Mouse (Mus musculus) kidney, embryonic 14.5 days (tissue): ENCODE data around the gene Grb7. TPM values are rescaled to one million over a fixed set of nuclear protein-coding genes. Genes with fewer than 3 reads are reported as not detected.

ENCODE experiments used
- ATAC-seq: fragments of 200-750 bp; cut with Nextera tagmentation; 2 replicates; pipeline ENCODE4 v1.8.0; 2017; ENCODE audit warnings: moderate number of reproducible peaks, mild to moderate bottlenecking, moderate TSS enrichment, moderate library complexity; ENCODE audit not compliant: low FRiP score, low TSS enrichment
- H3K27ac ChIP-seq: fragments of 300-500 bp; sonication (generic); 2 replicates; pipeline ENCODE4 v1.5.1; 2014; ENCODE audit warnings: low read depth, mild to moderate bottlenecking, low read length, moderate library complexity, mixed read lengths
- H3K27me3 ChIP-seq: fragments of 300-500 bp; sonication (generic); 2 replicates; pipeline ENCODE4 v1.6.1; 2014; ENCODE audit warnings: mild to moderate bottlenecking, low read length; ENCODE audit not compliant: control insufficient read depth, insufficient read depth
- H3K36me3 ChIP-seq: fragments of 300-500 bp; sonication (generic); 2 replicates; pipeline ENCODE4 v1.6.1; 2014; ENCODE audit warnings: low read length, mixed read lengths; ENCODE audit not compliant: control insufficient read depth, insufficient read depth
- H3K4me1 ChIP-seq: fragments of 300-500 bp; sonication (generic); 2 replicates; pipeline ENCODE4 v1.6.1; 2014; ENCODE audit warnings: low read length, mixed read lengths; ENCODE audit not compliant: control insufficient read depth, insufficient read depth
- H3K4me2 ChIP-seq: fragments of 300-500 bp; sonication (generic); replicated peaks from 2 replicates; pipeline ENCODE4 v1.6.1; 2014; ENCODE audit warnings: low read depth, mild to moderate bottlenecking, low read length
- H3K4me3 ChIP-seq: fragments of 300-500 bp; sonication (generic); 2 replicates; pipeline ENCODE4 v1.5.1; 2014; ENCODE audit warnings: mild to moderate bottlenecking, low read length
- H3K9ac ChIP-seq: fragments of 300-500 bp; sonication (generic); 2 replicates; pipeline ENCODE4 v1.6.1; 2014; ENCODE audit warnings: low read depth, mild to moderate bottlenecking, low read length, moderate library complexity
- H3K9me3 ChIP-seq: fragments of 300-500 bp; sonication (generic); 2 replicates; pipeline ENCODE4 v1.6.1; 2016; ENCODE audit warnings: low read length; ENCODE audit not compliant: control insufficient read depth
- WGBS: fragments of 180-500 bp; shearing (Covaris S2); extraction: QIAGEN DNeasy Blood & Tissue Kit; methylation state at CpG from one replicate; pipeline ENCODE4 v1.1.7; 2014; 5-methylcytosine and 5-hydroxymethylcytosine counted together
- polyA plus RNA-seq: library from polyadenylated mRNA; unstranded; fragments of >200 nt; fragmentation: Nextera tagmentation; extraction: Ambion mirVana; gene quantifications from 2 replicates; pipeline ENCODE4 v1.2.1, GENCODE M21; 2014

Gene Grb7
- polyA plus RNA-seq, 1 experiment from 2014 or later: 66.8 TPM

DNA sequence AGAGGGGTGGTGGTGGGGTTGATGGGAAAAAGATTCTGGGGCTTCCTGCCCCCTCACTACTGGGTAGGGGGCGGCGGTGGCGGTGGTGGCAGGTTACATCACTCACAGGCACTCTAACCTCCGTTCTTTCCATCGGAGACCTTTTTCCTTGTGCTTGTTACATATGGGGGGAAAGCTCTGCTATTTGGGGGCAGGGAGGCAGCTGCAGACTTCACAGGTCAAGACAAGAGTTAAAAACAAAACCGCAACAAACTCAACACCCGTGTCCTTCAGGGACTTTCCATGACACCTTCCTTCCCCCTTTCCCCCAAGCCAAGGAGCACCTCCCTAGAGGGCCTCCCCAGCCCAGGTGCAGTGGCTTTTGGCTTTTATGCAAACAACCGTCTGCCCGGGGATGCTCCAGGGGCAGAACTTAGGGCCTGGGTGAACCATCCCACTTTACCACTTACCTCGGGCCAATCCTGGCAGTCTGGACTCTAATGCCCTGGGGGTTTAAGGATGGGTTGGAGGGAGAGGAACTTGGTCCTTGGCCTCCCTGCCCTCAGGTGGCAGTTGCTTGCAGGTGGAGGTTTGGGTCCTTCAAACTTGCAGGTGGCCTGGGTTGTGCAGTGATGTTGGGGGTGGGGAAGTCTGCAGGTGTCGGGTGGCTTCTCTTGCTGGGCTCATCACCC, 13.0 kb downstream of the Grb7 start:
- H3K9me3 ChIP-seq: no peaks in the 10 kb centered on the region
- 18% methylated on average over 11 of the region's 11 CpGs for WGBS
- no peak overlapping the region for H3K4me2 ChIP-seq
- H3K36me3 ChIP-seq: peaks cover 9% of the 10 kb centered on the region; the same call in 1 of the 2 replicates
- 0 out of 2 replicates have a peak, but pooled peaks cover 7% of the 10 kb centered on the region for H3K4me1 ChIP-seq
- H3K9ac ChIP-seq: no peak overlapping the region
- no peak overlapping the region for H3K4me3 ChIP-seq
- H3K27me3 ChIP-seq: peaks cover 30% of the 10 kb centered on the region
- ATAC-seq: no peak
- H3K27ac ChIP-seq: no peak overlapping the region

DNA sequence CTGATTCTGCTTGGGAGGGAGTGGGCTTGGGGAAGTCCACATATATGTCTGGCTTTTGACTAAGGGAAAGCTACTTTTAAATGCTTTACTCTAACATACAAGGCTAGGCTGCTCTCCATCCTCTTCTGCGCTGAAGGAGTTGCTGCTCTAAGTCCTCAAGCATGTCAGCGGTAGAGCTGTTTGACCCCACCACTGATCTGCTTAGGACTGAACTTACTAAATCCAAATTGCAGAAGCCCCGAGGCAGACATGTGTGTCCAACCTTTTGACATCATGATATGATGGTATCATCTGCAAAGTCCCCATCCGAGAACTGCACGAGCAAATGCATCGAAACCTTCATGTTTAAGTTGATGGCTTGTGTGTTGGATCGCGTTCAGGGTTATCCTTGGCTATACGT, 13.7 kb downstream of the Grb7 start:
- no peak for ATAC-seq
- Histone ChIP-seq H3K27ac (no peak overlapping the region), H3K9ac (no peak overlapping the region), H3K4me1 (0 out of 2 replicates have a peak, but pooled peaks cover 7% of the 10 kb centered on the region), H3K4me2 (no peak overlapping the region), H3K27me3 (peaks cover 30% of the 10 kb centered on the region), H3K36me3 (peaks cover 2% of the 10 kb centered on the region; the same call in 1 of the 2 replicates), H3K9me3 (no peaks in the 10 kb centered on the region), H3K4me3 (no peak overlapping the region)
- 87% methylated on average over 9 of the region's 9 CpGs for WGBS

DNA sequence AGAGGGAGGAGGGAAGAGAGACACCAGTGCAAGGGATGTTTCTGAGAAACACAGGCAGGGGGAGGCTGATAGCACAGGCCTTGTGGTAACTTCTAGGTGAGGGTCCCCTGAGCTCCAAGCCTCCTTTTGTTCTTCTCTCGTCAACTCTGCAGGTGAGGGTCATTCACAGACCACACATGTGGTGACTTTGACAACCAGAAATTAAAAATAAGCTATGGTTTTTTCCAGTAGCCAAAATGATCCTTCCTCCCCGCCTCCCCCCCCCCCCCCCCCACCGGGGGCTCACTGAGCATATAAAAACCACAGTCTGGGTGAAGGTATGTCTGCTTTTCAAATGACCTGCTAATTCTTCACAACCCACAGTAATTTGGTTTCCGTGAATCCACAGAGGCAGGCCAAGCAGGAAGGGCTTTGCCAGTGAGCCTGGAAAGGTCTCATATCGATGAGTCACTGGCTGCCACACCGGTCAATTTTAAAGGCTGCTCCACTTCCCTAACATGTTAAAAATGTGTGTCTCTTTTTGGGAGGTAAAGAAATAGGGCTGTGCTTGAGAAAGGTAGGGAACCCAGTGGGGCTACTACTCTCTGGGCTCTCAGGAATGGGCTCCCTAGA, 15.0 kb downstream of the Grb7 start:
- Histone ChIP-seq H3K27me3 (peaks cover 27% of the 10 kb centered on the region), H3K36me3 (no peaks in the 10 kb centered on the region), H3K9me3 (no peaks in the 10 kb centered on the region), H3K27ac (no peak overlapping the region), H3K4me2 (no peak overlapping the region), H3K4me1 (0 out of 2 replicates have a peak, but pooled peaks cover 7% of the 10 kb centered on the region), H3K4me3 (no peak overlapping the region), H3K9ac (no peak overlapping the region)
- ATAC-seq: no peak
- 64% methylated on average over 6 of the region's 6 CpGs for WGBS

GRCm38 (mm10) chr11:98462255-98462654, 16.1 kb downstream of the Grb7 start:
- Histone ChIP-seq H3K4me2 (no peak overlapping the region), H3K9ac (no peak overlapping the region), H3K36me3 (no peaks in the 10 kb centered on the region), H3K27me3 (peaks cover 27% of the 10 kb centered on the region), H3K4me1 (0 out of 2 replicates have a peak, but pooled peaks cover 7% of the 10 kb centered on the region), H3K27ac (no peak overlapping the region), H3K9me3 (no peaks in the 10 kb centered on the region), H3K4me3 (no peak overlapping the region)
- WGBS: 96% methylated on average over 6 of the region's 6 CpGs
- ATAC-seq: no peak

DNA sequence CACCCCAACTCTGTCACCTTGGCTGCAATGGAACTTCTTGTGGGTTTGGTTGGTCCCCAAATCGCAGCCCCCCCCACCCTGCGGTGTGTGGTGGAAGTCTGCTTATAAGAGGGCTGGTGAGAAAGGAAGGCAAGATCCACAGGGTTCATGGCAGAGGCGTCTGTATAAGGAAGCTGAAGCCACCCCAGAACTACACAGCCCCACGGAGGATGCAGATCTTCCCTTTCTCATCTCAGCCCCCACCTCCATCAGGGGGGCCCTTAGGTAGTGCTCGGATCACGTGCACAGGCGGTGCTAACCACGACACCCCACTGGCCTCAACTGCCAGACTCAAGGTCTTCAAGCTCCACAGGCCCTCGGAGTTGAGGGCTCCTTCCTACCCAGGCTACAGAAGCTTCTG, 17.7 kb downstream of the Grb7 start:
- no peak overlapping the region for H3K4me3 ChIP-seq
- H3K4me2 ChIP-seq: no peak overlapping the region
- no peak for ATAC-seq
- no peaks in the 10 kb centered on the region for H3K4me1 ChIP-seq
- H3K27ac ChIP-seq: no peak overlapping the region
- H3K27me3 ChIP-seq: peaks cover 15% of the 10 kb centered on the region
- no peak overlapping the region for H3K9ac ChIP-seq
- H3K36me3 ChIP-seq: no peaks in the 10 kb centered on the region
- 84% methylated on average over 9 of the region's 9 CpGs for WGBS
- H3K9me3 ChIP-seq: no peaks in the 10 kb centered on the region

- H3K4me1 ChIP-seq: 0 out of 2 replicates have a peak, but pooled peaks cover 2% of the 10 kb centered on the region
- no peaks in the 10 kb centered on the region for H3K36me3 ChIP-seq
- ATAC-seq: no peak
- H3K27me3 ChIP-seq: peaks cover 9% of the 10 kb centered on the region
- WGBS: 80% methylated on average over 6 of the region's 6 CpGs
- H3K9ac ChIP-seq: no peak overlapping the region
- no peak overlapping the region for H3K4me2 ChIP-seq
- no peak overlapping the region for H3K4me3 ChIP-seq
- no peaks in the 10 kb centered on the region for H3K9me3 ChIP-seq
- no peak overlapping the region for H3K27ac ChIP-seq
Measured at GRCm38 (mm10) chr11:98464516-98464915, 18.3 kb downstream of the Grb7 start.

GRCm38 (mm10) chr11:98469761-98470714, 23.8 kb downstream of the Grb7 start:
- H3K4me2 ChIP-seq: no peak overlapping the region

DNA sequence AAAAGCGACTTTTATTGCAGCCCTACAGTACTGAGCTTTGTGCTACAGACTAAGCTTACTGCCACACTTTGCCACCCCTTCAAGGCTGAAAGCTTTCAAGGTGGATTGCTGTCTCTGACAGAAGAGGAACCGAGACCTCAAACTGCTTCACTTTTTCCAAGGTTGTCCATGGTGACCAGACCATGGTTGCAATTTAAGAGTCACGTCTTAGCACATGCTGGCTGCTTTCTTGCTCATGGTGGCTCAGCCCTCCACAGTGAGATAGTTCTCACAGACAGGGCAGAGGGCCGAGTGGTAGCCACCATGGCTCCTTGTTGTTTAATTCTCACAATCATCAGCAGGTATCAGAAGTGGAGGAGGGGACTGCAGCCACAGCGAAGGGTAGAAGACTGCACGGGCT, 24.6 kb downstream of the Grb7 start:
- Histone ChIP-seq H3K27ac (peak overlapping the region; percentile 79), H3K4me2 (no peak overlapping the region), H3K9ac (no peak overlapping the region), H3K9me3 (no peaks in the 10 kb centered on the region), H3K4me3 (no peak overlapping the region), H3K4me1 (0 out of 2 replicates have a peak, but pooled peaks cover 5% of the 10 kb centered on the region), H3K27me3 (no peaks in the 10 kb centered on the region), H3K36me3 (no peaks in the 10 kb centered on the region)
- no peak for ATAC-seq
- WGBS: 66% methylated on average over 6 of the region's 6 CpGs

More at GRCm38 (mm10) chr11:98469761-98470714, 23.8 kb downstream of the Grb7 start:
- Histone ChIP-seq H3K4me1 (0 out of 2 replicates have a peak, but pooled peaks cover 5% of the 10 kb centered on the region), H3K9ac (0 out of 2 replicates have a peak overlapping the region, but pooled peaks have one; percentile 7), H3K4me3 (no peak overlapping the region), H3K27me3 (no peaks in the 10 kb centered on the region), H3K27ac (peak overlapping the region; percentile 79), H3K36me3 (no peaks in the 10 kb centered on the region), H3K9me3 (no peaks in the 10 kb centered on the region)
- peak; percentile 59; the same call in 1 of the 2 replicates for ATAC-seq
- 48% methylated on average over 22 of the region's 22 CpGs for WGBS
